Mouse (Mus musculus): ENCODE results near the gene Gm49395.

DNA sequence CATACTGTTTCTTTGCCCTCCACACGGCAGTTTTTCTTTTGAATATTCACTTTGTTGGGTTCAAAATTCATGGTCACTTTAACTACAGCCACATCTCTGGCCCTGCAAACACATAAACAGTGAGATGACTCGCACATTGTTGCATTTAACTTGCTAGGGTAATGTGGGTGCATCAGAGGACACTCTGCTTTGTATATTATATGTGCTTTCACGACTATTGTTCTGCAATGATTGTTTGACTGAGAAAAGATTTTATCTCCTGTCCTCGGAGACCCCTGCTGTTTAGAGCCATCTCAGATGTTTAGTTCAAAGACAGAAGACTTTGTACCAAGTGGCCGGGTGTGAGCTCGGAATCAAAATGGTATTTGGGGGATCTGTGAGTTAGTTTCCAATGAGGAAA, 114.1 kb downstream of the Gm49395 start:
- no peak for TF ChIP-seq CTCF (IDR thresholded peaks at IDR 0.05; ENCODE audit: borderline replicate concordance, extremely low read depth, insufficient read depth, insufficient read length)
- TF ChIP-seq POLR2A (IDR thresholded peaks at IDR 0.05; ENCODE audit: borderline replicate concordance, extremely low read depth, insufficient read depth, insufficient read length, poor library complexity, severe bottlenecking) = no peak
